Mouse (Mus musculus) hindbrain, embryonic 11.5 days (tissue): ENCODE results near the gene Tub. TPM values are rescaled to one million over a fixed set of nuclear protein-coding genes. Genes with fewer than 3 reads are reported as not detected.
A peak's percentile ranks its signal among the peaks of the same experiment; 100 is the strongest.

Source experiments
- ATAC-seq: fragments of 200-750 bp; cut with Nextera tagmentation; 2 replicates; pipeline ENCODE4 v1.8.0; 2017; ENCODE audit warnings: mild to moderate bottlenecking, moderate TSS enrichment, moderate library complexity; ENCODE audit not compliant: low FRiP score
- DNase-seq: peaks from one replicate; pipeline ENCODE4 v3.0.0-alpha.2; 2015; ENCODE audit warnings: low spot score
- H3K27ac ChIP-seq: fragments of 300-500 bp; sonication (generic); 2 replicates; pipeline ENCODE4 v1.5.1; 2014; ENCODE audit warnings: mild to moderate bottlenecking, low read depth, low read length
- H3K27me3 ChIP-seq: fragments of 300-500 bp; sonication (generic); 2 replicates; pipeline ENCODE4 v1.6.1; 2014; ENCODE audit warnings: mild to moderate bottlenecking, low read length, moderate library complexity, mixed read lengths; ENCODE audit not compliant: control insufficient read depth, insufficient read depth
- H3K36me3 ChIP-seq: fragments of 300-500 bp; sonication (generic); 2 replicates; pipeline ENCODE4 v1.6.1; 2014; ENCODE audit warnings: mild to moderate bottlenecking, low read length, moderate library complexity, mixed read lengths; ENCODE audit not compliant: control insufficient read depth, insufficient read depth
- H3K4me1 ChIP-seq: fragments of 300-500 bp; sonication (generic); replicated peaks from 2 replicates; pipeline ENCODE4 v1.6.1; 2014; ENCODE audit warnings: low read length, mixed read lengths; ENCODE audit not compliant: control insufficient read depth, insufficient read depth
- H3K4me2 ChIP-seq: fragments of 300-500 bp; sonication (generic); replicated peaks from 2 replicates; pipeline ENCODE4 v1.6.1; 2014; ENCODE audit warnings: mild to moderate bottlenecking, low read depth, low read length
- H3K4me3 ChIP-seq: fragments of 300-500 bp; sonication (generic); 2 replicates; pipeline ENCODE4 v1.5.1; 2014; ENCODE audit warnings: low read depth, low read length
- H3K9ac ChIP-seq: fragments of 300-500 bp; sonication (generic); 2 replicates; pipeline ENCODE4 v1.6.1; 2014; ENCODE audit warnings: low read depth, low read length
- H3K9me3 ChIP-seq: fragments of 300-500 bp; sonication (generic); 2 replicates; pipeline ENCODE4 v1.6.1; 2016; ENCODE audit warnings: low read length; ENCODE audit not compliant: control insufficient read depth
- WGBS: fragments of 180-500 bp; shearing (Covaris S2); extraction: QIAGEN DNeasy Blood & Tissue Kit; methylation state at CpG from one replicate; pipeline ENCODE4 v1.1.7; 2014; 5-methylcytosine and 5-hydroxymethylcytosine counted together
- polyA plus RNA-seq: library from polyadenylated mRNA; unstranded; fragments of >200 nt; fragmentation: Nextera tagmentation; extraction: Ambion mirVana; gene quantifications from 2 replicates; pipeline ENCODE4 v1.2.1, GENCODE M21; 2014

Tub gene
- polyA plus RNA-seq, 1 experiment from 2014 or later, result 15.7 TPM

DNA sequence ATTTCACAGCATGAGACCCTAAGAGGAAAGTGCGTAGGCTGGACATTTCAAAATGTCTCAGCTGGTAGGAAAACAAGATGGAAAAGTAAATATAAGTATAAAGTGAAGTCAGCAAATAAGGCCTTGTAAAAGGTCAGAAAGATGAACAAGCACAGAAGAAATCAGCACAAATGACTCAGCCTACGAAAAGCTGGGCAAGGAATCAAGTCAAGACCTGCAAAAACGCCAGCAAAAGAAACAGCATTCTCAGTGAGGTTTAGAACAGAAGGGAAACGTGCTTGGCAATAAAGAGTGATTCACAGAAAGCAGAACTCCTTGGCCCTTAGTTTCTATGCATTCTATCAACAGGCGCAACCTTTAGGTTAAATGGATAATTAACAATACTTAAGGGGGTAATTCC, 122.2 kb downstream of the Tub start:
- H3K27ac ChIP-seq, result no peak overlapping the region
- H3K4me1 ChIP-seq, result no peaks in the 10 kb centered on the region
- no peaks in the 10 kb centered on the region for H3K27me3 ChIP-seq
- no peaks in the 10 kb centered on the region for H3K36me3 ChIP-seq
- no peaks in the 10 kb centered on the region for H3K9me3 ChIP-seq
- 81% methylated on average over 5 of the region's 5 CpGs for WGBS
- DNase-seq (no peak), ATAC-seq (no peak)
- H3K4me3 ChIP-seq, result no peak overlapping the region
- no peak overlapping the region for H3K4me2 ChIP-seq
- H3K9ac ChIP-seq, result no peak overlapping the region

DNA sequence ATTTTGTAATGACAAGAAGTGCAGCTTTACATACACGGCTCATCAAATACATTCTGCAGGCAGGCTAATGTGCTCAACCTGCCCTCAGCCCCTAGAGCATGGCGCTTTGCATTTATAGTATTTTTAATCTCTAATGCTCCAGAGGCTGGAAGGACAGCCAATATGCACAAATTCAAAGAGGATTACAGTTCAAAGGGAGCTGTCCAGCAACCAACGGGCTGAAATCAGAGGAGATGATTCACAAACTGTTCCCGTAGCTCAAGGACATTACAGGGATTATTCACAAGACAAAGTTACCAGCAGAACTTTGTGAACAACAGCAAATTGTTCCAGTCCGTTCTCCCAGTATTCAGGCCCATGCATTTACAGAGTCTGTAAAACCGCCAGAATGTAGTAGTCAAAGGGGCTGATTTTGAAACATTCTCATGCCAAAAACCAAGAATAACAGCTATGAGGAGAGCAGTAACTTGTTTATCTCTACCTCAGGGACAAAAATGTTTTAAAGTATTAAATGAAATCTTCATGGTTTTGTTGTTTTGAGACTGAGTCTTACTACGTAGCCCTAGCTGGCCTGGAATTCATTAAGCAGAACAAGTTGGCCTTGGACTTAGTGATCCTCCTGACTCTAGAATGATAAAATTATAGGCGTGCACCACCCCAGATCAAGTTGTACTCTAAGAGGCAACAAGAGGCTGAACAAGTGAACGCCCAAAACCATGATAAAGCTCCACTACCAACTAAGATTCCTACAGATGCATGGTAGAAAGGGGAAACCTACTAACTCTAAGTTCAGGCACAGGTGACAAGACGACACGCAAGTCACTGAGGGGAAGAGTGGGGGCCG, 132.4 kb downstream of the Tub start:
- WGBS, result 24% methylated on average over 12 of the region's 12 CpGs
- Histone ChIP-seq H3K4me2 (peak overlapping the region; percentile 35), H3K9ac (peak overlapping the region; percentile 71), H3K27me3 (no peaks in the 10 kb centered on the region), H3K36me3 (no peaks in the 10 kb centered on the region), H3K27ac (no peak overlapping the region), H3K9me3 (no peaks in the 10 kb centered on the region), H3K4me3 (peak overlapping the region; percentile 62), H3K4me1 (no peaks in the 10 kb centered on the region)
- DNase-seq (peak; percentile 46), ATAC-seq (peak; percentile 53; the same call in 1 of the 2 replicates)

DNA sequence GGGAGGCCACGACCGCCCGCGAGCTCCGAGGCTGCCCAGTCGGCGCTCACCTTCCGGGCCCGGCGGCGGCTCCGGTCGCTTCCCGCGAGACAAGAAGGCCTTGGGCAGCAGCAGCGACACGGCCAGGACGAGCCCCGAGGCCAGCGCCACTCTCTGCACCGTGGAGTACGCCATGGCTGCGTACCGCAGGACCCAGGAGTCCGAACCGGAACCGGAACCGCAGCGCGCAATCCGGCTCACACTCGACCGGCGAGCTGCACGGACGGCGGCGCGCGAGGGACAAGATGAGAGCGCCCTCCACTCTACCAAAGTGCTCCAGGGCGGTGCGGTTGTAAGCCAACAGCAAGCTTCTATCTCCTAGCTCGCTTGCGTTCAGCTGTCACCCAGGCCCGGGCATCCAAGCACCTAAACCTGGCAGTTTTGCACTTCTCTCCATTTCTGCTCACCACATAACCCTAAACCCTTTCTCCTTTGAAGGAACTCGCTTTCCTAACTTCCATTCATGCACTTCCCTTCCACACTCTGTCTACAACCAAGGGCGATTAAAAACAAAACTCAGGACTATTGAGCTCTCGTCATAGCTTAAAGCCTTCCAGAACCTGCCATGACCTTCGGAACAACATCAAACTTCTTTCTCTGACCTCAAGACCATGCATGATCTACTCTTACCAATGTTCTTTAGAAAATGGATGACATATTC, 133.1 kb downstream of the Tub start, which contains the start of gene Ric3:
TSS of gene Ric3 (minus strand) at position 219 of the 700 bp plus-strand sequence.
- ATAC-seq (peak; percentile 93), DNase-seq (peak; percentile 79)
- 3% methylated on average over 50 of the region's 50 CpGs for WGBS
- peak within 1 kb of the TSS; percentile 35 for H3K4me2 ChIP-seq
- H3K27me3 ChIP-seq, result no peaks in the 10 kb centered on the region
- no peaks in the 10 kb centered on the region for H3K36me3 ChIP-seq
- H3K9me3 ChIP-seq, result no peaks in the 10 kb centered on the region
- no peak within 1 kb of the TSS for H3K27ac ChIP-seq
- peak within 1 kb of the TSS; percentile 71 for H3K9ac ChIP-seq
- no peaks in the 10 kb centered on the region for H3K4me1 ChIP-seq
- H3K4me3 ChIP-seq, result peak within 1 kb of the TSS; percentile 62

DNA sequence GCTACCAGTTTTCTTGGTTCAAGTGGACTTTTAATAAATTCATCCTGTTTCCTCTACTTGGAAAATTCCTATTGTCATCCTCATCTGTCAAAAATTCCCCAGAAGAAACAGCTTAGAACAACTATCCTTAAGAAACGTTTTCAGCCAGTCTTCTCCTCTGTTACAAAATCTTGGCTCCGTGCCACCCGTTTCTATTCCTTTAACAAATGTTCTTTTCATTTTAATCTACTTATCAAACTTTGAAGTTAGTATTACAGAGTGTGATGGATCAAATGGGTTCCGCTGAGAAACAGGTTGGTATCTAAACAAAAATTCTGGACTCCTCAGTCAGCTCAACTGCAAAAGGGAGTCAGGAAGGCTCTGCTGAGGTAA, 133.7 kb downstream of the Tub start:
- WGBS, result 85% methylated on average over 4 of the region's 4 CpGs
- H3K27me3 ChIP-seq, result no peaks in the 10 kb centered on the region
- ATAC-seq (no peak), DNase-seq (no peak)
- H3K4me3 ChIP-seq, result no peak overlapping the region
- no peak overlapping the region for H3K27ac ChIP-seq
- no peaks in the 10 kb centered on the region for H3K9me3 ChIP-seq
- H3K4me1 ChIP-seq, result no peaks in the 10 kb centered on the region
- no peak overlapping the region for H3K4me2 ChIP-seq
- no peak overlapping the region for H3K9ac ChIP-seq
- no peaks in the 10 kb centered on the region for H3K36me3 ChIP-seq

Other genes with a start within 250 kb of the Tub start
- not detected in 2 replicates for gene Olfr512, start 237.0 kb upstream of the Tub start, polyA plus RNA-seq
- gene Olfr513, start 199.4 kb upstream of the Tub start, polyA plus RNA-seq, result not detected in 2 replicates
- gene Olfr514, start 124.3 kb upstream of the Tub start, polyA plus RNA-seq, result not detected in 2 replicates
- not detected in 2 replicates for gene Olfr516, start 99.8 kb upstream of the Tub start, polyA plus RNA-seq
- gene Olfr517, start 78.0 kb upstream of the Tub start, polyA plus RNA-seq, result not detected in 2 replicates
- not detected in 2 replicates for gene Olfr518, start 65.3 kb upstream of the Tub start, polyA plus RNA-seq
- gene Olfr519, start 55.9 kb upstream of the Tub start, polyA plus RNA-seq, result not detected in 2 replicates
- not detected in 2 replicates for gene Nlrp10, start 20.2 kb upstream of the Tub start, polyA plus RNA-seq
- gene Eif3f, start 15.9 kb upstream of the Tub start, polyA plus RNA-seq, result 78.7 and 87.3 TPM in 2 replicates
- gene Ric3, start 133.0 kb downstream of the Tub start, polyA plus RNA-seq, result 20.0 and 20.4 TPM in 2 replicates
- 32.6 and 41.0 TPM in 2 replicates for gene Lmo1, start 224.9 kb downstream of the Tub start, polyA plus RNA-seq